Mouse (Mus musculus): ENCODE measurements around the gene Ttll4. TPM values are rescaled to one million over a fixed set of nuclear protein-coding genes. Genes with fewer than 3 reads are reported as not detected.

The Ttll4 gene
- polyA plus RNA-seq, 1 experiment from 2014 or later, result 25.8 TPM

- 66% methylated on average over 6 of the region's 6 CpGs for WGBS
- ATAC-seq (ENCODE audit: insufficient number of reproducible peaks, low FRiP score), result no peak
- no peak overlapping the region for H3K9ac ChIP-seq
Observed at GRCm38 (mm10) chr1:74721657-74722056, 60.1 kb downstream of the Ttll4 start.

DNA sequence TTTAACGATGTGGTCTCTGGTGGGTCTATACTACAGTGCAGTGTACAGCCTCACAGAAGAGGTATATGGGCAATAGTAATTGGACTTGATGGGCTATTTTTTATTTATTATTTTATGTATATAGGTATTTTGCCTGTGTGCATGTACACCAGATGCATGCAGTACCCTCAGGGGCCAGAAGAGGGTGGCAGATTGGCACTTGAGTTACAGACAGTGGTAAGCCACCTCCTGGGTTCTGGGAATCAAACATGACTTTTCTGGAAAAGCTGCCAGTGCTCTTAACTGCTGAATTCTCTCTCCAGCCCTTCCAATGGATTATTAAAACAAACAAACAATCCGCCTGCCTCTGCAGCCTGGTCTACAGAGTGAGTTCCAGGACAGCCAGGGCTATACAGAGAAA lies 62.2 kb downstream of the Ttll4 start:
- H3K4me1 ChIP-seq (replicated peaks), result peaks cover 5% of the 10 kb centered on the region; the same call in 1 of the 2 replicates
- H3K27me3 ChIP-seq (replicated peaks), result no peaks in the 10 kb centered on the region
- H3K9ac ChIP-seq, result no peak overlapping the region
- no peak for ATAC-seq (ENCODE audit: insufficient number of reproducible peaks, low FRiP score)
- no peak overlapping the region for H3K27ac ChIP-seq (ENCODE audit: poor library complexity, severe bottlenecking)
- H3K9me3 ChIP-seq (replicated peaks), result no peaks in the 10 kb centered on the region
- H3K36me3 ChIP-seq, result peaks cover 3% of the 10 kb centered on the region; the same call in 1 of the 2 replicates
- H3K4me3 ChIP-seq, result no peak overlapping the region
- no peak overlapping the region for H3K4me2 ChIP-seq
- 71% methylated on average over 2 of the region's 2 CpGs for WGBS

More at GRCm38 (mm10) chr1:74721657-74722056, 60.1 kb downstream of the Ttll4 start:
- Histone ChIP-seq H3K4me2 (no peak overlapping the region), H3K9me3 (replicated peaks) (no peaks in the 10 kb centered on the region), H3K36me3 (peaks cover 3% of the 10 kb centered on the region; the same call in 1 of the 2 replicates), H3K4me3 (no peak overlapping the region), H3K27me3 (replicated peaks) (no peaks in the 10 kb centered on the region), H3K4me1 (replicated peaks) (peaks cover 1% of the 10 kb centered on the region; the same call in 1 of the 2 replicates), H3K27ac (ENCODE audit: poor library complexity, severe bottlenecking) (no peak overlapping the region)

- no peak overlapping the region for H3K4me2 ChIP-seq
- H3K36me3 ChIP-seq, result no peaks in the 10 kb centered on the region
- no peak overlapping the region for H3K27ac ChIP-seq (ENCODE audit: poor library complexity, severe bottlenecking)
- H3K27me3 ChIP-seq (replicated peaks), result no peaks in the 10 kb centered on the region
- WGBS, result 64% methylated on average over 5 of the region's 5 CpGs
- no peak overlapping the region for H3K4me3 ChIP-seq
- no peak overlapping the region for H3K9ac ChIP-seq
- H3K4me1 ChIP-seq (replicated peaks), result peaks cover 5% of the 10 kb centered on the region; the same call in 1 of the 2 replicates
- H3K9me3 ChIP-seq (replicated peaks), result no peaks in the 10 kb centered on the region
- ATAC-seq (ENCODE audit: insufficient number of reproducible peaks, low FRiP score), result no peak
Observed at GRCm38 (mm10) chr1:74726114-74726513, 64.6 kb downstream of the Ttll4 start.

- Histone ChIP-seq H3K4me1 (replicated peaks) (peaks cover 5% of the 10 kb centered on the region; the same call in 1 of the 2 replicates), H3K27ac (ENCODE audit: poor library complexity, severe bottlenecking) (no peak overlapping the region), H3K36me3 (no peaks in the 10 kb centered on the region), H3K4me3 (no peak overlapping the region), H3K9me3 (replicated peaks) (no peaks in the 10 kb centered on the region), H3K4me2 (no peak overlapping the region), H3K9ac (no peak overlapping the region), H3K27me3 (replicated peaks) (no peaks in the 10 kb centered on the region)
- 50% methylated on average over 5 of the region's 5 CpGs for WGBS
- no peak for ATAC-seq (ENCODE audit: insufficient number of reproducible peaks, low FRiP score)
Observed at GRCm38 (mm10) chr1:74726674-74727073, 65.1 kb downstream of the Ttll4 start.

GRCm38 (mm10) chr1:74728446-74728845 lies 66.9 kb downstream of the Ttll4 start:
- Histone ChIP-seq H3K4me3 (no peak overlapping the region), H3K36me3 (no peaks in the 10 kb centered on the region), H3K9me3 (replicated peaks) (no peaks in the 10 kb centered on the region), H3K4me1 (replicated peaks) (peaks cover 5% of the 10 kb centered on the region; the same call in 1 of the 2 replicates), H3K4me2 (no peak overlapping the region), H3K27me3 (replicated peaks) (no peaks in the 10 kb centered on the region), H3K27ac (ENCODE audit: poor library complexity, severe bottlenecking) (no peak overlapping the region), H3K9ac (no peak overlapping the region)
- ATAC-seq (ENCODE audit: insufficient number of reproducible peaks, low FRiP score), result no peak
- WGBS, result 62% methylated on average over 8 of the region's 8 CpGs

DNA sequence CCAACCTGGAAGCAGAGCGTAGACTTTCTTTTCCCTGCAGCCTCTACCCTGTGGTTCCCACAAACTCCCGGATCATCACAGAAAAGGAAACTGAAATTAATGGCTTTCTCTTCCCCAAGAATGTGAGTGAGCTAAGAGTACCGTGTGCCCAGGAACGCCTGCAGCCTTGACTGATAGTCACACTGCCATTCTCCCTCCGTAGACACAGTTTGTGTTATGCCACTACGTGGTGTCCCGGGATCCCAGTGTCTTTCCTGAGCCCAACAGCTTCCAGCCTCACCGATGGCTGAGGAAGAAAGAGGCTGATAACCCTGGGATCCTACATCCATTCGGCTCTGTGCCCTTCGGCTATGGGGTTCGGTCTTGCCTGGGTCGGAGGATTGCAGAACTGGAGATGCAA lies 75.4 kb downstream of the Ttll4 start:
- WGBS, result 77% methylated on average over 12 of the region's 12 CpGs
- no peaks in the 10 kb centered on the region for H3K9me3 ChIP-seq (replicated peaks)

GRCm38 (mm10) chr1:74737500-74737899 lies 76.0 kb downstream of the Ttll4 start:
- H3K4me1 ChIP-seq (replicated peaks), result no peaks in the 10 kb centered on the region
- H3K9ac ChIP-seq, result no peak overlapping the region
- H3K9me3 ChIP-seq (replicated peaks), result no peaks in the 10 kb centered on the region
- H3K27ac ChIP-seq (ENCODE audit: poor library complexity, severe bottlenecking), result no peak overlapping the region
- no peak overlapping the region for H3K4me3 ChIP-seq
- H3K4me2 ChIP-seq, result no peak overlapping the region
- 0 out of 2 replicates have a peak, but pooled peaks cover 2% of the 10 kb centered on the region for H3K27me3 ChIP-seq (replicated peaks)
- WGBS, result 87% methylated on average over 7 of the region's 7 CpGs
- peaks cover 21% of the 10 kb centered on the region for H3K36me3 ChIP-seq
- no peak for ATAC-seq (ENCODE audit: insufficient number of reproducible peaks, low FRiP score)

More for the DNA sequence above, 75.4 kb downstream of the Ttll4 start:
- Histone ChIP-seq H3K4me2 (no peak overlapping the region), H3K36me3 (peaks cover 21% of the 10 kb centered on the region), H3K9ac (no peak overlapping the region), H3K27ac (ENCODE audit: poor library complexity, severe bottlenecking) (no peak overlapping the region), H3K27me3 (replicated peaks) (0 out of 2 replicates have a peak, but pooled peaks cover 2% of the 10 kb centered on the region), H3K4me3 (no peak overlapping the region), H3K4me1 (replicated peaks) (no peaks in the 10 kb centered on the region)
- ATAC-seq (ENCODE audit: insufficient number of reproducible peaks, low FRiP score), result no peak

DNA sequence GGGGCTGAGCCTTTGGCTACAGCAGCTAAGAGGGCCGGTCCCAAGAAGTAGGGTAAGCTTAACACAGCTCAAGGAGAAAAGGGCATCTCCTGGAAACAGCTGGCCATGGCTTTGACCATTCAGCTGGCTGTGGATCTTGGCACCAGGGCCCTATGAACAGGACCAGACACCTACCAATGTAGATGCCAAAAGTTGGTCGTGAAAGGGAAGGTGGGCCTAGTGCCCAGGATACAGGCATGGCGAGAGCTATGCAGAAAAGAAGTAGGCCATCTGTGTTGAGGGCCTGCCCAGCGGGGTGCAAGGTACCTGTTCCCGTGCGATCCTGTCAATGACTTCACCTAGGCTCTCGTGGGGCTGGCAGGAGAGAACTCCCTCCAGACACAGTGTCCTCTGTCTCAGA lies 79.3 kb downstream of the Ttll4 start:
- Histone ChIP-seq H3K4me3 (no peak overlapping the region), H3K36me3 (peaks cover 21% of the 10 kb centered on the region), H3K4me1 (replicated peaks) (no peaks in the 10 kb centered on the region; the same call in 1 of the 2 replicates), H3K27me3 (replicated peaks) (no peaks in the 10 kb centered on the region), H3K4me2 (no peak overlapping the region), H3K9me3 (replicated peaks) (no peaks in the 10 kb centered on the region), H3K27ac (ENCODE audit: poor library complexity, severe bottlenecking) (no peak overlapping the region), H3K9ac (no peak overlapping the region)
- 78% methylated on average over 7 of the region's 7 CpGs for WGBS
- ATAC-seq (ENCODE audit: insufficient number of reproducible peaks, low FRiP score), result no peak

GRCm38 (mm10) chr1:74747335-74747734 lies 85.8 kb downstream of the Ttll4 start:
- Histone ChIP-seq H3K36me3 (no peaks in the 10 kb centered on the region), H3K4me3 (no peak overlapping the region), H3K9me3 (replicated peaks) (no peaks in the 10 kb centered on the region), H3K4me2 (peak overlapping the region; percentile 24; the same call in 1 of the 2 replicates), H3K4me1 (replicated peaks) (peaks cover 26% of the 10 kb centered on the region), H3K27ac (ENCODE audit: poor library complexity, severe bottlenecking) (no peak overlapping the region), H3K27me3 (replicated peaks) (peaks cover 10% of the 10 kb centered on the region), H3K9ac (0 out of 2 replicates have a peak overlapping the region, but pooled peaks have one; percentile 6)
- 67% methylated on average over 5 of the region's 5 CpGs for WGBS
- ATAC-seq (ENCODE audit: insufficient number of reproducible peaks, low FRiP score), result no peak

GRCm38 (mm10) chr1:74748643-74749271 lies 87.2 kb downstream of the Ttll4 start, which contains the start of gene Prkag3:
Prkag3 (minus strand) TSS chr1:74749221.
- H3K4me3 ChIP-seq, result peak within 1 kb of the TSS; percentile 47

GRCm38 (mm10) chr1:74749301-74749700 lies 87.8 kb downstream of the Ttll4 start:
- Histone ChIP-seq H3K4me1 (replicated peaks) (peaks cover 26% of the 10 kb centered on the region), H3K36me3 (no peaks in the 10 kb centered on the region), H3K9me3 (replicated peaks) (no peaks in the 10 kb centered on the region), H3K9ac (peak overlapping the region; percentile 64), H3K27ac (ENCODE audit: poor library complexity, severe bottlenecking) (peak overlapping the region; percentile 87), H3K4me2 (peak overlapping the region; percentile 65), H3K4me3 (peak overlapping the region; percentile 47), H3K27me3 (replicated peaks) (peaks cover 10% of the 10 kb centered on the region)
- 34% methylated on average over 7 of the region's 7 CpGs for WGBS
- ATAC-seq (ENCODE audit: insufficient number of reproducible peaks, low FRiP score), result peak; percentile 83

More at GRCm38 (mm10) chr1:74748643-74749271, 87.2 kb downstream of the Ttll4 start, which contains the start of gene Prkag3:
- Histone ChIP-seq H3K27me3 (replicated peaks) (peaks cover 10% of the 10 kb centered on the region), H3K9ac (peak within 1 kb of the TSS; percentile 64), H3K9me3 (replicated peaks) (no peaks in the 10 kb centered on the region), H3K4me1 (replicated peaks) (peaks cover 26% of the 10 kb centered on the region), H3K27ac (ENCODE audit: poor library complexity, severe bottlenecking) (peak within 1 kb of the TSS; percentile 87), H3K4me2 (peak within 1 kb of the TSS; percentile 65), H3K36me3 (no peaks in the 10 kb centered on the region)
- ATAC-seq (ENCODE audit: insufficient number of reproducible peaks, low FRiP score), result peak; percentile 70
- WGBS, result 9% methylated on average over 30 of the region's 30 CpGs
